Mouse (Mus musculus) spleen, adult 12 weeks (tissue): ENCODE data around the gene Emg1.

Experiments used
- DNase-seq: peaks from one replicate; pipeline ENCODE4 v3.0.0; 2022; ENCODE audit warnings: low spot score

Emg1 gene

GRCm38 (mm10) chr6:124740888-124741761 lies 29.1 kb upstream of the Emg1 start, which contains the start of gene Grcc10:
Gene Grcc10, minus strand, starts transcription at chr6:124741374.
- peak; percentile 80 for DNase-seq

- DNase-seq = no peak
Measured at GRCm38 (mm10) chr6:124740211-124740887, 28.4 kb upstream of the Emg1 start.

- no peak for DNase-seq
Measured at GRCm38 (mm10) chr6:124739231-124739796, 27.3 kb upstream of the Emg1 start.

GRCm38 (mm10) chr6:124738511-124739023 lies 26.6 kb upstream of the Emg1 start, which contains the start of gene Ptpn6:
Gene Ptpn6, minus strand, starts transcription at chr6:124738714.
- DNase-seq = no peak

- no peak for DNase-seq
Measured at GRCm38 (mm10) chr6:124737040-124737439, 25.1 kb upstream of the Emg1 start.

GRCm38 (mm10) chr6:124734417-124734816 lies 22.4 kb upstream of the Emg1 start:
- DNase-seq = no peak

- no peak for DNase-seq
Measured at GRCm38 (mm10) chr6:124732476-124733370, 20.7 kb upstream of the Emg1 start.

GRCm38 (mm10) chr6:124731038-124731437 lies 19.1 kb upstream of the Emg1 start:
- DNase-seq = no peak

GRCm38 (mm10) chr6:124729850-124730705 lies 18.1 kb upstream of the Emg1 start:
- no peak for DNase-seq

GRCm38 (mm10) chr6:124728621-124729020 lies 16.6 kb upstream of the Emg1 start:
- no peak for DNase-seq

- DNase-seq = no peak
Measured at GRCm38 (mm10) chr6:124724472-124724871, 12.5 kb upstream of the Emg1 start.

- no peak for DNase-seq
Measured at GRCm38 (mm10) chr6:124723541-124723940, 11.6 kb upstream of the Emg1 start.

- no peak for DNase-seq
Measured at GRCm38 (mm10) chr6:124722876-124723473, 11.0 kb upstream of the Emg1 start.

- DNase-seq = no peak
Measured at GRCm38 (mm10) chr6:124720904-124721303, 8.9 kb upstream of the Emg1 start.

GRCm38 (mm10) chr6:124719354-124719978 lies 7.5 kb upstream of the Emg1 start:
- DNase-seq = no peak

- no peak for DNase-seq
Measured at GRCm38 (mm10) chr6:124718703-124719102, 6.7 kb upstream of the Emg1 start.

GRCm38 (mm10) chr6:124717968-124718367 lies 6.0 kb upstream of the Emg1 start:
- DNase-seq = no peak

- peak; percentile 56 for DNase-seq
Measured at GRCm38 (mm10) chr6:124716864-124717490, 5.0 kb upstream of the Emg1 start.

- no peak for DNase-seq
Measured at GRCm38 (mm10) chr6:124712918-124713317, 940 bp upstream of the Emg1 start.
